Mouse (Mus musculus): ENCODE results near the gene Ube2m. TPM values are rescaled to one million over a fixed set of nuclear protein-coding genes. Genes with fewer than 3 reads are reported as not detected.
"Not testable (repeated sequence)": the region's sequence is repeated elsewhere in the genome, so short reads cannot be mapped to it uniquely, and the experiment has no call there.

Gene Ube2m
- polyA plus RNA-seq (2014; fragmentation: Nextera tagmentation; extraction: Ambion mirVana), result 147 and 173 TPM in 2 replicates

DNA sequence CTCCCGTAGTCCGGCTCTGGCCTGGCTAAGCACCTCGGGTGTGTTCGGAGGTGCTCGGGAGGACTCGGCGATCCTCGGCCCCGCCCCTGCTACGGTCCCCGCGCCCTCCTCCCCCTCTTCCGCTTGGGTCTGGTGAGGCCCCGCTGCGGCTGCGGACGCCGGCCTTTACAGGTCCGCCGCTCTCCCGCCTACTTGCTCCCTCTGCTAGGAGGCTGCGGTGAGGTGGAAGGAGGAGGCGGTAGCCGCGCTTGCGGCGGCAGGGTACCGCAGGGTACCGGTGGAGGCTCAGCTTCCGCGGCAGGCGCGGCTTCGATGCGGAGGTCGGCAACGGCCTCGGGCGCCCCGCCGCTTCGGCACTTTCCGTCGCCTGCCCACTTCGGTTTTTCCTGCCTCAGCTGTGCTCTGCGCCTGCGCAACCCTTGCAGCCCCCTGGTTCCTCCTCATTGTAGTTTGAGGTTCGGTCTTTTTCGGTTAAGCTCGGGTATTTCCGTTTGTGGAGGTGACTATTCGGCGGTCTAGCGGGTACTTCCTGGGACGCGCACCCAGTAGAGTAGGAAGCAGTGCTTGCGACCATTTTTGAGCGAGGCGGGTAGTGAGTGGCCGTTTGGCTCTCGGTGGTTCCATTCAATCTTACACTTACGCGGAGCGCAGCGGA lies at the start of gene Ube2m:
Ube2m (minus strand) TSS at position 375 of the 655 bp plus-strand sequence.
- Histone ChIP-seq H3K4me1 (replicated peaks; ENCODE audit: control insufficient read depth, insufficient read depth, low read length) (peaks cover 14% of the 10 kb centered on the region; the same call in 1 of the 2 replicates), H3K9ac (ENCODE audit: low read depth, low read length) (peak within 1 kb of the TSS; percentile 87), H3K27me3 (ENCODE audit: control insufficient read depth, insufficient read depth, low read length) (peaks cover 13% of the 10 kb centered on the region), H3K9me3 (ENCODE audit: control insufficient read depth, low read length) (no peaks in the 10 kb centered on the region), H3K4me3 (ENCODE audit: low read depth, low read length) (peak within 1 kb of the TSS; percentile 68), H3K36me3 (ENCODE audit: control insufficient read depth, insufficient read depth, low read length) (0 out of 2 replicates have a peak, but pooled peaks cover 2% of the 10 kb centered on the region), H3K4me2 (replicated peaks; ENCODE audit: low read depth, low read length) (peak within 1 kb of the TSS; percentile 76), H3K27ac (ENCODE audit: low read depth, low read length) (peak within 1 kb of the TSS; percentile 98)
- peak; percentile 100 for DNase-seq (ENCODE audit: low spot score)
- ATAC-seq (ENCODE audit: low FRiP score), result peak; percentile 92
- under 1% methylated on average over 32 of the region's 65 CpGs for WGBS

DNA sequence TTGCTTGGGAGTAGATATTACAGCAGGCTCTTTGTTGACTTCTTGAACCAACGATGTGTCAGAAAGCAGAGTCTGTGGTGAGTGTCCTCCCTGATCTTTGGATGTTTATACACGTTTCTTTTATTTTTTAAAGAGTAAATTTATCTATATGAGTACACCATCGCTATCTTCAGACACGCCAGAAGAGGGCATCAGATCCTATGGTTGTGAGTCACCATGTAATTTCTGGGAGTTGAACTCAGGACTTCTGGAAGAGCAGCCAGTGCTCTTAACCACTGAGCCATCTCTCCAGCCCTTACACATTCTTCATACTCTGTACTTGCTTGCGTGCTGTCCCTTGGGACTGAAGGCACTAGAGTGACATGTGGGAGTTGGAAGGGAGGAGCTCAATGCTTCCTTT lies 34.2 kb upstream of the Ube2m start:
- 56% methylated on average over 5 of the region's 5 CpGs for WGBS

DNA sequence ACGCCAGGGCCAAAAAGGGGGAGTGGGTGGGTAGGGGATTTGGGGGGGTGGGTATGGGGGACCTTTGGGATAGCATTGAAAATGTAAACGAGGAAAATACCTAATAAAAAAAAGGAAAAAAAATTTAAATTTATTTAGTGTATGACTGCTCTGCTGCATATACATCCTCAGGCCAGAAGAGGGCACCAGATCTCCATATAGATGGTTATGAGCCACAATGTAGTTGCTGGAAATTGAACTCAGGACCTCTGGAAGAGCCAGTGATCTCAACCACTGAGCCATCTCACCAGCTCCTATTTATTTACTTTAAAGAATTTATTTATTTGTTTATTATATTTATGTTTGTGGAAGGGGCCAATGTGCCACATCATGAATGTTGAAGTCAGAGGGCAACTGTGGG lies 25.3 kb upstream of the Ube2m start:
- H3K4me2 ChIP-seq (replicated peaks; ENCODE audit: low read depth, low read length); H3K4me1 ChIP-seq (replicated peaks; ENCODE audit: control insufficient read depth, insufficient read depth, low read length); H3K9me3 ChIP-seq (ENCODE audit: control insufficient read depth, low read length); H3K36me3 ChIP-seq (ENCODE audit: control insufficient read depth, insufficient read depth, low read length); H3K9ac ChIP-seq (ENCODE audit: low read depth, low read length); H3K27ac ChIP-seq (ENCODE audit: low read depth, low read length); H3K4me3 ChIP-seq (ENCODE audit: low read depth, low read length); H3K27me3 ChIP-seq (ENCODE audit: control insufficient read depth, insufficient read depth, low read length): not testable (repeated sequence)
- 0 out of 2 replicates have a peak, but pooled peaks have one; percentile 19 for ATAC-seq (ENCODE audit: low FRiP score)
- peak; percentile 17 for DNase-seq (ENCODE audit: low spot score)
- 24% methylated on average over 1 of the region's 2 CpGs for WGBS

More for the DNA sequence above, 34.2 kb upstream of the Ube2m start:
- no peaks in the 10 kb centered on the region for H3K36me3 ChIP-seq (ENCODE audit: control insufficient read depth, insufficient read depth, low read length)
- H3K4me1 ChIP-seq (replicated peaks; ENCODE audit: control insufficient read depth, insufficient read depth, low read length), result no peaks in the 10 kb centered on the region
- ATAC-seq (ENCODE audit: low FRiP score) (no peak), DNase-seq (ENCODE audit: low spot score) (no peak)
- no peak overlapping the region for H3K27ac ChIP-seq (ENCODE audit: low read depth, low read length)
- H3K9me3 ChIP-seq (ENCODE audit: control insufficient read depth, low read length), result no peaks in the 10 kb centered on the region
- no peak overlapping the region for H3K9ac ChIP-seq (ENCODE audit: low read depth, low read length)
- H3K4me2 ChIP-seq (replicated peaks; ENCODE audit: low read depth, low read length), result no peak overlapping the region
- no peaks in the 10 kb centered on the region for H3K27me3 ChIP-seq (ENCODE audit: control insufficient read depth, insufficient read depth, low read length)
- H3K4me3 ChIP-seq (ENCODE audit: low read depth, low read length), result no peak overlapping the region

DNA sequence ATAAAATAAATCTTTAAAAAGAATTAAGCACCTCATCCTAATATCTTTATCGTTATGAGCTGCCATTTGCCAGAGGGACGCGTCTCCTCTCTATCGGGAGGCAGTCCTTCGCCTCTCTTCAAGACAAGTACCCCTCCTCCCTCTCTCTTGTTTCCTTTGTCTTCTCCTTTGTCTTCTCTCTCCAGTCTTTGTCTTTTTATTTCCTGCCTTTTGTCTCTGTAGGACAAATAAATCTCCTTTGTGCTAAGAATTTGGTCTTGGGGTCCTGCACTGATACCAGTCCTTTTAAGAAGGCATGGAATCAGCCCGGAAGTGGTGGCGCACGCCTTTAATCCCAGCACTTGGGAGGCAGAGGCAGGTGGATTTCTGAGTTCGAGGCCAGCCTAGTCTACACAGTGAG lies 21.5 kb upstream of the Ube2m start:
- Histone ChIP-seq H3K4me1 (replicated peaks; ENCODE audit: control insufficient read depth, insufficient read depth, low read length) (no peaks in the 10 kb centered on the region), H3K9me3 (ENCODE audit: control insufficient read depth, low read length) (no peaks in the 10 kb centered on the region), H3K27me3 (ENCODE audit: control insufficient read depth, insufficient read depth, low read length) (no peaks in the 10 kb centered on the region), H3K4me2 (replicated peaks; ENCODE audit: low read depth, low read length) (no peak overlapping the region), H3K36me3 (ENCODE audit: control insufficient read depth, insufficient read depth, low read length) (no peaks in the 10 kb centered on the region), H3K4me3 (ENCODE audit: low read depth, low read length) (no peak overlapping the region), H3K9ac (ENCODE audit: low read depth, low read length) (no peak overlapping the region), H3K27ac (ENCODE audit: low read depth, low read length) (no peak overlapping the region)
- ATAC-seq (ENCODE audit: low FRiP score) (no peak), DNase-seq (ENCODE audit: low spot score) (no peak)
- WGBS, result 86% methylated on average over 9 of the region's 9 CpGs

DNA sequence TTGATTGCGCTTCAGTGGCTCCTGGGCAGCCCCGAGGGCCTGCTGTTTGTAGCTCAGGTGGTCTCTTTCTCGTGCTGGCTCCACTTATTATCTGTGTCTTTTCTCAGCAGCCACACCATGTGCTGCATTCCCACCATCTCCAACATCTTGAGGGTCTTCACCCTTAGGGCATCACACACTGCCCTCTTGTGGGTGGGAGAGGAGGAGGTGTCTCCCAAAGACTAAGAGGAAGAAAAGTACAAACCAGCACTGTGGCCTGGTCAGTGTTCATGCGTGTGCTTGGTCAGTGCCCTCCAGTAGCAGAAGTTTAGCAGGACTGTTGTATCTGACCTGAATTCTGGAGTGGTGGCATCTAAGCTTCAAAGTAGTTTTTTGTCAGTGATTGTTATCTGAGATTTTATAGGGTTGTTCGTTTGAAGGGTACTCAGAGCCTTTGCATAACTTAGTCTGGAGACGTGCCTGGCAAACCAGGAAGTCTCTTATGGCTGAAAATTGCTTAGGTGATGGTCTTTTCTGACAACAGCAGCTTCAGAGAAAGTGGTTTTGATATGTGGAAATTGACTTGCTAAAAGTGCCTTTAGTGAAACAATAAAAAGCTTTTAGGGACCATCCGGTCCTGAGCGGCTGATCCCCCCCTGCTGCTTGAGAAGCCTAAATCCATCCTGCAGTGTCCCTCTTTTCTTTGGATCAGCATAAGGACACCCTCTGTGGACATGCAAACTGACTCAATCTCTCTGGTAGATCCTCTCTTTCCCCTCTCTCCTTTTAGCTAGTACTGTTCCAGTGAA lies 19.0 kb upstream of the Ube2m start:
- H3K9ac ChIP-seq (ENCODE audit: low read depth, low read length), result no peak overlapping the region
- H3K4me3 ChIP-seq (ENCODE audit: low read depth, low read length), result no peak overlapping the region
- H3K27ac ChIP-seq (ENCODE audit: low read depth, low read length), result no peak overlapping the region
- ATAC-seq (ENCODE audit: low FRiP score) (no peak), DNase-seq (ENCODE audit: low spot score) (no peak)
- H3K4me2 ChIP-seq (replicated peaks; ENCODE audit: low read depth, low read length), result no peak overlapping the region
- H3K4me1 ChIP-seq (replicated peaks; ENCODE audit: control insufficient read depth, insufficient read depth, low read length), result no peaks in the 10 kb centered on the region
- no peaks in the 10 kb centered on the region for H3K9me3 ChIP-seq (ENCODE audit: control insufficient read depth, low read length)
- WGBS, result 65% methylated on average over 8 of the region's 8 CpGs
- H3K36me3 ChIP-seq (ENCODE audit: control insufficient read depth, insufficient read depth, low read length), result no peaks in the 10 kb centered on the region
- H3K27me3 ChIP-seq (ENCODE audit: control insufficient read depth, insufficient read depth, low read length), result no peaks in the 10 kb centered on the region

DNA sequence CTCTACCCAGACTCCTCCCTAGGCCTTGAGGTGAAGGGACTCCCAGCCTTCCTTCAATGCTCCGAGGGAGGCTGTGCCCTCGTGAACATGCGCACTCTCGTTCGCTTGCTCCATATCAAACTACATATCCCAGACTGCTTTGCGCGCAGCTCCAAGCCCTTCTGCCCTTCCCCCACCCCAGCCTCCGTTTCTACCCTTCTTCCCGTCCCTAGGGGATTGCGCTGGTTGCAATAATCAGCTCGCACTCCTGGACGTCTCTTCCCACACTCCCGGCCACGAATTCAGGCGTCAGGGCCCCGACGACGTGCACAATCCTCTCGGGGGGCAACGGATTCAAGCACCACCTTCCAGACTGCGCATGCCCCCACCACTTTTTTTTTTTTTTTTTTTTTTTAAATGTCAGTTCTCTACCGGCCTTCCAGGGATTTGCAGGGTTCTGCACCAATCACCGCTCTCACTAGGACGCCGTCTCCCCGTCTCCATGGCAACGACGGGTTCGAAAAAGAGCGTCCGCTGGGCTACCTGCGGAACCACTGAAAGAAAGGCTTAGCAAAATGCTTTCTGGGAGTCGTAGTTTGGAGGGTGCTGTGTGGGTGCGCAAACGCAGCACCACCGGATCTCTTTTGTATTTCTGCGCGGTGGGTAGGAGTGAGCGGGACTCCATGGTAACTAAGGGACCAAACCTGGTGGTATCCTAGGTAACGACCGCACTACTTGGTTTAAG lies 16.4 kb upstream of the Ube2m start, which contains the start of gene Mzf1:
Mzf1 (minus strand) TSS at position 478 of the 724 bp plus-strand sequence.
- WGBS, result 0% methylated on average over 41 of the region's 41 CpGs

DNA sequence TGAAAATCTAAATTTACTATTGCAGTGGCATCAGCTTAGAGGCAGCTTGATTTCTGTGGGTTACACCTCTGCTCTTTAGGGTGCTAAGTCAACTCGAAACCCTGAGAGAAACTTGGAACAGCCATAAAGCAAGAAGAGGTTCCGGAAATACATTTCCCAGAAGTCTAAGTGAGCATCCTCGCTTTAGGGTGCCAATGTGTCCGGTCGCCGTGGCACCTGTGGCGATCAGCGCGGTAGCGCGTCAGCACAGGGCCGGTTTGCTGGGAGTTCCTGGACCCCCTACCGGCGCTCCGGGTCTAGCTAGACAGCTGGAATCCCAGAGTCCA lies 15.8 kb upstream of the Ube2m start:
- Histone ChIP-seq H3K9ac (ENCODE audit: low read depth, low read length) (peak overlapping the region; percentile 48), H3K4me2 (replicated peaks; ENCODE audit: low read depth, low read length) (peak overlapping the region; percentile 41), H3K27me3 (ENCODE audit: control insufficient read depth, insufficient read depth, low read length) (no peaks in the 10 kb centered on the region), H3K27ac (ENCODE audit: low read depth, low read length) (no peak overlapping the region), H3K4me1 (replicated peaks; ENCODE audit: control insufficient read depth, insufficient read depth, low read length) (no peaks in the 10 kb centered on the region), H3K4me3 (ENCODE audit: low read depth, low read length) (peak overlapping the region; percentile 45), H3K9me3 (ENCODE audit: control insufficient read depth, low read length) (no peaks in the 10 kb centered on the region), H3K36me3 (ENCODE audit: control insufficient read depth, insufficient read depth, low read length) (no peaks in the 10 kb centered on the region)
- 2% methylated on average over 15 of the region's 15 CpGs for WGBS
- ATAC-seq (ENCODE audit: low FRiP score), result no peak
- no peak for DNase-seq (ENCODE audit: low spot score)

More for the DNA sequence above, 16.4 kb upstream of the Ube2m start, which contains the start of gene Mzf1:
- peak within 1 kb of the TSS; percentile 48 for H3K9ac ChIP-seq (ENCODE audit: low read depth, low read length)
- H3K4me2 ChIP-seq (replicated peaks; ENCODE audit: low read depth, low read length), result peak within 1 kb of the TSS; percentile 46
- ATAC-seq (ENCODE audit: low FRiP score) (peak; percentile 95), DNase-seq (ENCODE audit: low spot score) (peak; percentile 97)
- no peaks in the 10 kb centered on the region for H3K4me1 ChIP-seq (replicated peaks; ENCODE audit: control insufficient read depth, insufficient read depth, low read length)
- H3K4me3 ChIP-seq (ENCODE audit: low read depth, low read length), result peak within 1 kb of the TSS; percentile 45
- peak within 1 kb of the TSS; percentile 87 for H3K27ac ChIP-seq (ENCODE audit: low read depth, low read length)
- H3K36me3 ChIP-seq (ENCODE audit: control insufficient read depth, insufficient read depth, low read length), result no peaks in the 10 kb centered on the region
- H3K9me3 ChIP-seq (ENCODE audit: control insufficient read depth, low read length), result no peaks in the 10 kb centered on the region
- H3K27me3 ChIP-seq (ENCODE audit: control insufficient read depth, insufficient read depth, low read length), result no peaks in the 10 kb centered on the region

DNA sequence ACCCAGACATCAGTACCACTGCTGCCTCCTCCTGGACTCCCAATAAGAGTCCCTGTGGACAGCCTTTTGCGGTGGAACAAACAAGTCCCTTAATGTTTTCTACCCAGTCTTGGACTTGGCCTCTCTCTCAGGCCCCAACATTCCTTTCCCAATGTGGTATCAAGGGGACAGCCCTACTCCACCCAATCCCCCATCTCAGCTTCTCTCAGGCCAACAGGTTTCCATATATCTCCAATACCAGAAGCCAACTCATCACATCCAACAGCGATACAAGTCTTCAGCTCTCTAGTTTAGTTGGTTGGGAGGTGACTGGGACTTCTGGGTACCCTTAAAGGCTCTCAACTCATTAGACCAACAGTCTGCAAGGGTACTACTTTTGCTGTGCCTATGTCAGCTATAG lies 15.4 kb upstream of the Ube2m start:
- Histone ChIP-seq H3K4me1 (replicated peaks; ENCODE audit: control insufficient read depth, insufficient read depth, low read length) (no peaks in the 10 kb centered on the region), H3K36me3 (ENCODE audit: control insufficient read depth, insufficient read depth, low read length) (no peaks in the 10 kb centered on the region), H3K9me3 (ENCODE audit: control insufficient read depth, low read length) (no peaks in the 10 kb centered on the region), H3K4me2 (replicated peaks; ENCODE audit: low read depth, low read length) (peak overlapping the region; percentile 41), H3K27me3 (ENCODE audit: control insufficient read depth, insufficient read depth, low read length) (no peaks in the 10 kb centered on the region), H3K27ac (ENCODE audit: low read depth, low read length) (no peak overlapping the region), H3K9ac (ENCODE audit: low read depth, low read length) (no peak overlapping the region), H3K4me3 (ENCODE audit: low read depth, low read length) (peak overlapping the region; percentile 45)
- no peak for DNase-seq (ENCODE audit: low spot score)
- ATAC-seq (ENCODE audit: low FRiP score), result no peak
- 91% methylated on average over 2 of the region's 2 CpGs for WGBS
